In genomic region chr1:60649303-60649850, GRCm38 (mm10) we compare ENCODE assay signal across 18 mouse cellular contexts.
DNase-seq lines count a peak whose midpoint lies in the region; ATAC-seq and TF ChIP-seq lines count a peak whose summit lies in the region.
"Had no signal": no experiment of that assay in that cellular context is flagged by ENCODE, and none has a peak within 500 bp of the region (broad histone marks: within the 10 kb centered on the region; RNA-seq: fewer than 3 reads in every experiment).

No protein-coding gene starts in this region.

- WGBS in heart, embryonic 13.5 days = 64% methylated on average over 8 of the region's 8 CpGs
- 52% methylated on average over 8 of the region's 8 CpGs for WGBS in hindbrain, postnatal 0 days
- WGBS in hindbrain, embryonic 11.5 days = 69% methylated on average over 8 of the region's 8 CpGs
- WGBS in forebrain, postnatal 0 days = 46% methylated on average over 8 of the region's 8 CpGs

- no peaks in the 10 kb centered on the region for H3K36me3 ChIP-seq in heart, embryonic 13.5 days
- no peaks in the 10 kb centered on the region for H3K36me3 ChIP-seq in hindbrain, postnatal 0 days (ENCODE audit: insufficient read depth, low read length)
- H3K36me3 ChIP-seq in hindbrain, embryonic 11.5 days (ENCODE audit: control insufficient read depth, insufficient read depth, low read length) = no peaks in the 10 kb centered on the region
- no peaks in the 10 kb centered on the region for H3K36me3 ChIP-seq in forebrain, postnatal 0 days (ENCODE audit: insufficient read depth)
- H3K36me3 ChIP-seq: hindbrain, embryonic 15.5 days; limb, embryonic 15.5 days; liver, embryonic 15.5 days; midbrain, embryonic 15.5 days had no signal

- peak overlapping the region; percentile 74 for H3K27ac ChIP-seq in heart, embryonic 13.5 days (replicated peaks)
- H3K27ac ChIP-seq in hindbrain, postnatal 0 days = no peak overlapping the region
- no peak overlapping the region for H3K27ac ChIP-seq in hindbrain, embryonic 11.5 days (ENCODE audit: low read depth, low read length)
- peak overlapping the region; percentile 73 for H3K27ac ChIP-seq in brown adipose tissue, adult 24 weeks (replicated peaks; ENCODE audit: low read depth, low read length)
- peak overlapping the region; percentile 42; the same call in 1 of the 2 replicates for H3K27ac ChIP-seq in forebrain, postnatal 0 days (ENCODE audit: low read depth, low read length)
- H3K27ac ChIP-seq: hindbrain, embryonic 15.5 days; kidney, postnatal 0 days; limb, embryonic 15.5 days; liver, embryonic 15.5 days; midbrain, embryonic 15.5 days had no signal

- no peaks in the 10 kb centered on the region for H3K27me3 ChIP-seq in heart, embryonic 13.5 days (replicated peaks)
- no peaks in the 10 kb centered on the region for H3K27me3 ChIP-seq in hindbrain, postnatal 0 days (ENCODE audit: insufficient read depth, low read length)
- no peaks in the 10 kb centered on the region for H3K27me3 ChIP-seq in hindbrain, embryonic 11.5 days (ENCODE audit: control insufficient read depth, insufficient read depth, low read length)
- no peaks in the 10 kb centered on the region for H3K27me3 ChIP-seq in forebrain, postnatal 0 days (ENCODE audit: insufficient read depth, low read length)
- H3K27me3 ChIP-seq: hindbrain, embryonic 15.5 days; limb, embryonic 15.5 days; liver, embryonic 15.5 days; midbrain, embryonic 15.5 days had no signal

- DNase-seq in heart, adult 18-20 months = no peak
- DNase-seq in hindbrain, postnatal 0 days (ENCODE audit: low spot score) = peak; percentile 12
- DNase-seq in hindbrain, embryonic 11.5 days (ENCODE audit: low spot score) = no peak
- DNase-seq in forebrain, postnatal 0 days = peak; percentile 19
- no peak for DNase-seq in left cerebral cortex, adult 18-20 months (ENCODE audit: low spot score in 2 of 2)
- DNase-seq: cerebellum, adult 8-10 months; gastrocnemius, adult 2 months; kidney, adult 18-20 months; layer of hippocampus, postnatal 36 days; thymus, adult 2 months had no signal

- H3K9me3 ChIP-seq in heart, embryonic 13.5 days = 0 out of 2 replicates have a peak, but pooled peaks cover 5% of the 10 kb centered on the region
- no peaks in the 10 kb centered on the region for H3K9me3 ChIP-seq in hindbrain, postnatal 0 days (ENCODE audit: low read length)
- no peaks in the 10 kb centered on the region for H3K9me3 ChIP-seq in hindbrain, embryonic 11.5 days (ENCODE audit: control insufficient read depth, low read length)
- H3K9me3 ChIP-seq in forebrain, postnatal 0 days (ENCODE audit: low read length) = no peaks in the 10 kb centered on the region
- H3K9me3 ChIP-seq: hindbrain, embryonic 15.5 days; limb, embryonic 15.5 days; liver, embryonic 15.5 days; midbrain, embryonic 15.5 days had no signal

- no peak overlapping the region for H3K4me2 ChIP-seq in heart, embryonic 13.5 days
- H3K4me2 ChIP-seq in hindbrain, postnatal 0 days (ENCODE audit: low read depth, low read length) = no peak overlapping the region
- no peak overlapping the region for H3K4me2 ChIP-seq in hindbrain, embryonic 11.5 days (replicated peaks; ENCODE audit: low read depth, low read length)
- no peak overlapping the region for H3K4me2 ChIP-seq in forebrain, postnatal 0 days (ENCODE audit: low read depth)
- H3K4me2 ChIP-seq: hindbrain, embryonic 15.5 days; limb, embryonic 15.5 days; liver, embryonic 15.5 days; midbrain, embryonic 15.5 days had no signal

- TF ChIP-seq CTCF in hindbrain, postnatal 0 days (IDR thresholded peaks at IDR 0.05; ENCODE audit: low read depth) = no peak
- no peak for TF ChIP-seq CTCF in forebrain, postnatal 0 days (IDR thresholded peaks at IDR 0.05; ENCODE audit: low read depth)

- no peak overlapping the region for H3K9ac ChIP-seq in heart, embryonic 13.5 days
- H3K9ac ChIP-seq in hindbrain, postnatal 0 days (replicated peaks; ENCODE audit: low read length) = no peak overlapping the region
- H3K9ac ChIP-seq in hindbrain, embryonic 11.5 days (ENCODE audit: low read depth, low read length) = no peak overlapping the region
- H3K9ac ChIP-seq in forebrain, postnatal 0 days = no peak overlapping the region
- H3K9ac ChIP-seq: hindbrain, embryonic 15.5 days; limb, embryonic 15.5 days; liver, embryonic 15.5 days; midbrain, embryonic 15.5 days had no signal

- ATAC-seq in heart, embryonic 13.5 days (ENCODE audit: extremely low read depth, insufficient number of reproducible peaks, low FRiP score, low TSS enrichment) = no peak
- no peak for ATAC-seq in hindbrain, postnatal 0 days
- no peak for ATAC-seq in hindbrain, embryonic 11.5 days (ENCODE audit: low FRiP score)
- ATAC-seq in forebrain, postnatal 0 days = peak; percentile 47; the same call in 1 of the 2 replicates
- ATAC-seq: midbrain, embryonic 15.5 days had no signal

- H3K4me1 ChIP-seq in heart, embryonic 13.5 days = peaks cover 50% of the 10 kb centered on the region
- H3K4me1 ChIP-seq in hindbrain, postnatal 0 days (ENCODE audit: insufficient read depth, low read length) = 0 out of 2 replicates have a peak, but pooled peaks cover 6% of the 10 kb centered on the region
- no peaks in the 10 kb centered on the region; the same call in 1 of the 2 replicates for H3K4me1 ChIP-seq in hindbrain, embryonic 11.5 days (replicated peaks; ENCODE audit: control insufficient read depth, insufficient read depth, low read length)
- peaks cover 22% of the 10 kb centered on the region for H3K4me1 ChIP-seq in brown adipose tissue, adult 24 weeks (ENCODE audit: control insufficient read depth, insufficient read depth, insufficient read length, low read length)
- no peaks in the 10 kb centered on the region for H3K4me1 ChIP-seq in forebrain, postnatal 0 days (ENCODE audit: insufficient read depth)
- H3K4me1 ChIP-seq: hindbrain, embryonic 15.5 days; limb, embryonic 15.5 days; liver, embryonic 15.5 days; midbrain, embryonic 15.5 days had no signal

- H3K4me3 ChIP-seq in heart, embryonic 13.5 days = no peak overlapping the region
- no peak overlapping the region for H3K4me3 ChIP-seq in hindbrain, postnatal 0 days (ENCODE audit: low read length)
- H3K4me3 ChIP-seq in hindbrain, embryonic 11.5 days (ENCODE audit: low read depth, low read length) = no peak overlapping the region
- no peak overlapping the region for H3K4me3 ChIP-seq in brown adipose tissue, adult 24 weeks (ENCODE audit: insufficient read depth, low read depth, low read length)
- no peak overlapping the region for H3K4me3 ChIP-seq in forebrain, postnatal 0 days (ENCODE audit: low read depth, low read length)
- H3K4me3 ChIP-seq: gastrocnemius, adult 2 months; hindbrain, embryonic 15.5 days; limb, embryonic 15.5 days; liver, embryonic 15.5 days; midbrain, embryonic 15.5 days; myocyte had no signal

Comparison
In these comparisons a context has a peak if more than half of its experiments do, and no peak if none do; other contexts are left out.
1. DNase-seq: peak in hindbrain, postnatal 0 days (single experiment) and forebrain, postnatal 0 days (single experiment); none in heart, adult 18-20 months (0 of 2), hindbrain, embryonic 11.5 days (single experiment) and left cerebral cortex, adult 18-20 months (0 of 2).
2. H3K27ac ChIP-seq: peak in heart, embryonic 13.5 days (single experiment), brown adipose tissue, adult 24 weeks (single experiment) and forebrain, postnatal 0 days (single experiment); none in hindbrain, postnatal 0 days (single experiment) and hindbrain, embryonic 11.5 days (single experiment).